Mouse (Mus musculus) right cerebral cortex, adult 2 months (tissue): ENCODE data around the gene Uggt1.

Source experiments
- DNase-seq, 2 experiments: peaks; one replicate each; pipeline ENCODE4 v3.0.0; 2021 to 2022; ENCODE audit warnings: low spot score in 2 of 2

Uggt1 gene

DNA sequence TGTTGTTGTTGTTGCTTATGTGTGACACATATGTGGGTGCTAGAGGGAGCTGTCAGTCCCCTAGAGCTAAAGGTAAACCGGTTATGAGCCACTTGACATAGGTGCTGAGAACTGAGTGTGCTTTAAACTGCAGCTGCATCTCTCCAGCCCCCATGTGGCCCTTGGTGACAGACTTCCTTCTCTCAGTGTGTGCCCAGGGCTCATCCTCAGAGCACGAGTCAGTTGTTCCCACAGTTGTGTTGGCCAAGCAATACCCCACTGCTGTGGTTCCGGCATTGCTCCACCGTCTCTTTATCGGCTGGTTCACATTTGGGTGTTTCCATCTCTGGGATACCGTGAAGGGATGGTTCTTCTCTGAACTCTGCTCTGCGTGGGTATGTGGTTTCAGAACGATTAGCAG, 12.8 kb upstream of the Uggt1 start:
- DNase-seq = no peak

DNA sequence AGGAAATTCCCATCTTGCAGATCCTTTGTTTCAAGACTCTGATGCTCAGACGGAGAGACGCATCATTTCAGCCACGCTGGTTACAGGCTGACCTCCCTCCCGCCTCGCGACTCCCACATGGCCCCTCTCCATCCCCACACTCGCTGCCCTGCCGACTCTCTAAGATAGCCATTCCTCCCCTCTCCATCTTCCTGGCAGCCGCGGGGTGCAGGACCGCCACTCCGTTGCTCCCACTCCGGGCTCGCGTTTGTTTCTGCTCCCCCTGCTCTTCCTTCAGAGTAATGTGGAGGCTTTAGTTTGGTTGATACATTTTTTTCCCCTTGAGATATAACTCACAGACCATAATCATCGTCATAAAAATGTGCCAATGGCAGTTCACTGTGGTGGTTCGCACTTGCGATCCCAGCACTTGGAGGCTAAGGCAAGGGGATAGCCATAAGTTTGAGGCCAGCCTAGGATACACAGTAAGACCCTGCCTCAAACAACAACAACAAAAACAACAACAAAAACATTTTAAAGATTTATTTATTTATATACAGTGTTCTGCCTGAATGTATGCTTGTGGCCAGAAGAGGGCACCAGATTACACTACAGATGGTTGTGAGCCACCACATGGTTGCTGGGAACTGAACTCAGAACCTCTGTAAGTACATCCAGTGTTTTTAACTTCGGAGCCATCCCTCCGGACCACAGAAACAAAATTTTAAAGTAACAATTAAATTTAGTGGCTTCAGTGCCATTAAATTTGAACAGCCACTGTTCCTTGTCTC, 11.5 kb upstream of the Uggt1 start:
- DNase-seq = no peak

DNA sequence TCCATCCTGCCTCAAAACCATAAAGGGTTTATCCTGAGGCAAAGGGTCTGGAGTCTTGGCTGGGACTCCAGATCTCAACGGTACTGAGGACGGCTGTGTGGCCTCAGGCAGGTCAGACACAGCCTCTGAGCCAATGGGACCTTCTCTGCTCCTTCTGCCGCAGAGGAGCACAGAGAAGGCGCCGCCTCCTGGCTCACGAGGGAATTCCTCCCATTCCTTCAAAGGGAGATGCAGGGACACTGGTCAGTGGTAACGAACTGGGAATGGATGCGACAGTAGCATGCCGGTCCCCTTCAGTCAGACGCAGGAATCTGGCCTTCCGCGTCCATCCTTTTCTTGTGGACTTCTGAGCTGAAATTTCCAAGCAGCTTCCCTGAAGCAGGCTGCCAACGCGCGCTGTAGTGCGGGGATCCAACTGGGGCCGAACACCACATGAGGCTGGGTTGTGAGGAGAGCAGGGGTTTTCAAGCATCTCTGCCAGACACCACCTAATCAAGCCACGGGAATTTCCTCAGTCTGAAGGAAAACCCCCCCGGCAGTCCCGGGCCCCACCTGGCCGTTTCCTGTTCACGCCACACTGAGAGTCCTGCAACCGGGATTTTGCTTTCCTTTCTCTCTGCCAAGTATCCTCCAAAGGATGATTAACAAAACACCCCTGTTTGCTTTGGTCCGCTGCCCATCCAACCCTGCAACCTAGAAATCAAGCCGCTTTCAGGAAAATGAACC, 10.3 kb upstream of the Uggt1 start:
- no peak for DNase-seq

DNA sequence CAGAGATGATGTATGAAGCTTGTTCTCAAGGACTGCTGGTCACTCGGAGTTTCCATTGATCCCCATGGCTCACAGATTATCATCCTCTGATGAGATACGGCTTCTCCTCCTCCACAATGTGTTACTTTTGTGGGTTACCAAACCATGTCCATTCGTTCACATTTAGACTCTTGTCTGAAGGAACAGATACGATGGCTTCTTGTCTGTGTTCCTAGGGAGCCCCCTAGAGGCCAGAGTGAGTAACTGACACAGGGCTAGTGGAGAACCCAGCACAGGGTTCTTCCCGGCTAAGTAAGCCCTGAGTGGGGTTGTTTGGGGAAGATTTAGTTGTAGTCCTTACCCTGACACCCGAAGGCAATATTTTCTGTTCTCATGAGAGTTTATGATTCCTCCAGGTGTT, 8.3 kb upstream of the Uggt1 start:
- peak; percentile 78 to 84 for DNase-seq

DNA sequence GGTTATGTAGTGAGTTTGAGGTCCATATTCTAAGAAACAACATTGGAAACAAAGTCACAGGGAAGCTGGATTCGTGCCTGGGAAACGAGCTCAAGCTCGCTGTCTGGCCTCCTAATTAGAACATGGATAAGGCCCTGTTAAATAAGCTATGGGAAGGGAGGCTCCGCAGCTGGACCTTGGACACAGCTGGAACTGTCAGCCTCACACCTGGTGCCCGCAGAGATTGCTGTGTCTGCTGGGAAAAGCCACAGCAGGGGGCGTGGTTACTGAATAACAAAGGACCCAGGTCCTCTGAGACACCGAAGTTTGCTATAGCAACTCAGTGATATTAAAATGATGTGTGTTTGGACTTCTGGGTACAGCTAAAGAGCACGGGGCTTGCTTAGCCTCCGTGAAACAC, 6.9 kb upstream of the Uggt1 start:
- DNase-seq = no peak

DNA sequence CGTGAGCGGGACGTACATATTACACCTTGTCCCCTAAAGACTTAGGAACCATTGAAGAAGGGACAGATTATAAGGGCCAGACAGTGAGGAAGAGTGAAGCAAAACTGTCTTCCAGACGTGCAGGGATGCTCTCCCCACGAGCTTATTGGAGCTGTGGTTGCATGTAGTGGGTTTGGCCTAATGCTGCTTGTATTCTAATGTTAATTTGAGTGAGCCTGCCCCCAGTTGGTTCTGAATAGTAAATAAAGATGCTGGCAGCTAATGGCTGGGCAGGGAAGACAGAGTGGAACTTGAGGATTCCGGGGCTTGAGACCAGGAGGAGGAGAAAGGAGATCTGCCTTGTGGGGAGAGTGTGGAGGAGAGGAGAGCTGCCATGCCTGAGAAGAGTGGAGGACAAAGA, 2.2 kb upstream of the Uggt1 start:
- DNase-seq = no peak

DNA sequence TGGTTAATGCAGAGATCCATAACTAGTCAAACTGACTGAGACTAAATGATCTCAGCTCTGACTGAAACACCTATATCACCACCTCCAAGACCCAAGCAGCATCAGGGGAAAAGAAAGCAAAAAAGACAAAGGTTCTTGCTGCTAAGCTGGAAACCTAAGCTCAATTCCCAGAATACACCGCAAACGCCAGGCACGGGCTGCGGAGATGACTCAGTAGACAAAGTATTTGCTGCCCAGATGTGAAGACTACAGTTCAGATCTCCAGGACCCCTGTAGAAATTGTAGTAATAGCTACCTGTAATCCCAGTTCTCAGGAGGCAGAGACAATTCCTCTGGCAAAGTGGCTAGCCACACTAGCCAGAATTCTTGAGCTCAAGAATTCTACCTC, 302 bp upstream of the Uggt1 start:
- no peak for DNase-seq

DNA sequence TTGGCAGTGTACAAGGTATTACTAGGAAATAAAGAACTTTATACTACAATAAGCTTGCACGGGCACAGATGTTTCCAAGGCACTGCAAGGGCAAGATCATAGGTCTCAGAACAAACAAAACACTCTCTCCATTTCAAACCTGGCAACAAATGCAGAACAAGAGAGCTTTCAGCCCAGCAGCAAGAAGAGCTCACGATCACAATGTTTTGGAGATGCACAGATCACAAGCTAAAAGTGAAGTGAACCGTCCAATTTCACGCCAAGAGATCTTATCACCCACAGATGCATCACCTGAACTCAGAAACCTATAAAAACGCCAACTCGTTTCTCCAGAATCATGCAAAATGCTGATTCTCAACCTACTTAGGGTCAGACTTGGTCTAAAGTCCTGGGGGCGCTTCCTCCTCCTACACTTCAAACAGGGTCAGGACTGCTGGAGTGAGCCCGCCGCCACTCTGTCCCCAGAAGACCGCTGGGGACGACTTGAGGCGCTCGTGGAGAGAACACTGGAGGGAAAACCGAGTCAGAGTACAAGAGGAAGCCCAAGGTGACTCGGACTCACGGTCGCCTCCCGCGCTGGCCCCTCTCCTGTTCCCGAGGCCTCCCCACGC, 968 bp downstream of the Uggt1 start:
- DNase-seq = no peak

DNA sequence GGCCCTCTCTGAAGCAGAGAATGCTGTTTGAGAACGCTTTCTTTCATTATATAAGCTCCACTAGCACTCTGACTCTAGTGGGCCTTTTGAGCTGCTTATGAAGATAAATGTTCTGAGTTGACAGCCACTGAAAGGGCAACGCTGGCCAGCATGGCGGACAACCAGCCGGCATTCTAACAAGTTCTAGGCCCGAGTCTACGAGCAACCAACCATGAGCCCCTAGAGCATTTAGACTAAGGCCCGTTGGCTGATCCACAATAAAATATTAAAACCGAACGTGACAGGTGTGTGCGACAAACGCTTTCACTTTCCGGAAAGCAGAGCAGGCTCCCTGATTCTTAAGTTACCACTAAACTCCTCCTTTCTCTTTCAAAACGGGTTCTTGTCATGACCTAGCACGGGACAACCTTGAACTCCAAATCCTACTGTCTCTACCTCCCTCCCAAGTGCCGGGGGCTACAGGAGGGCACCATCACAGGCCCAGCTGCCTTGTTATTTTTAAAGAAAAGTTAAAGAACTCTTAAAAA, 2.6 kb downstream of the Uggt1 start:
- no peak for DNase-seq

DNA sequence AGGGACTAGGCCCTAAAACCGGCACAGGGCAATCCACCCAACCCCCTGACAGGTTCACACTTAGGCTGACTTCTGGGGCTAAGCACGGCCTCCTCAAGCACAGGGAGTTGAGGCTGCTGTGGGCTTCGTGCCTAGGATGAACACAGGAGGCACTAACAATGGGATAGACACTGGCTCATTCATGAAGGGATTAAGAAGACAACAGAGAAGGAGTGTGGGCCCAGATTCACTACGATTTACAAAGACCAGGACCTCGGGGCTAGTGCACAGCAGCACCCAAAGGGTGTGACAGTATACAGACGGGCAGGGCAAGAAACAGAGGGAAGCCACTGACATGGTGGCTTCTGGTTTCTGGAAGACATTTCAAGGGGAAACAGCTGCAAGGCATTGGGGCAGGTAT, 4.3 kb downstream of the Uggt1 start:
- DNase-seq = no peak

DNA sequence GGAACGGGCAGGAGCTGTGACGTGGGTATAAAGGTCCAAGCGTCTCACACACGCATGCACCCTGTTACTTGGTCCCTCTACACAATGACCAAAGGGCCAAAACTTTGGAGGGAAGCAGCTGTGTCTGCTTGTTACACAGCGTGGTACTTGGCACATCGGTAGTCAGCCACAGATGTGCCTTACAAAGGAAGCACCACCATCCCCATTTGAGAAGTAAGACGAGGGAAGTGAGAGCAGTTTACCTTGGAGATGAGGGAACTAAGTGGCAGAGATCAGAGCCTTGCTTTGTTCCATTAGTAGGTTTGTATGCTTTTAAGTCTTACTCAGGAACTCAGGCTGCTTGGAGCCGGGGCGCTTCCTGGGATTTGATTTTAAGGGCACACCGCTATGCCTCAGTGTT, 5.1 kb downstream of the Uggt1 start:
- no peak for DNase-seq

DNA sequence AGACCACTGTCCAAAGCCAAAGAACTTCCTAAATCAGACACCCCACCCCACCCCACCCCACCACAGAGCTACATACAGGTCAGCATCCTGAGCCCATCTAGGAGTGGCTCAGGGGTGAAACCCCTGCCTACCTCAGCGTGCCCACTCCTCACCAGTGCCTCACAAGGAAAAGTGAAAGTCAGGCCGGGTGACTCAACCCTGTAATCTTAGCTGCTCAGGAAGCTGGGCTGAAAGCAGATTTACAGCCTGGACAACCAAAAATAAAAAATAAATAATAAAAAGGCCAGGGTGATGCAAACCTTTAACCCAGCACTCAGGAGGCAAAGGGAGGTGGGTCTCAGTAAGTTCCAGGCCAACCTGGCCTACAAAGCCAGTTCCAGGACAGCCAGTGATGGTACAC, 8.7 kb downstream of the Uggt1 start:
- no peak for DNase-seq

DNA sequence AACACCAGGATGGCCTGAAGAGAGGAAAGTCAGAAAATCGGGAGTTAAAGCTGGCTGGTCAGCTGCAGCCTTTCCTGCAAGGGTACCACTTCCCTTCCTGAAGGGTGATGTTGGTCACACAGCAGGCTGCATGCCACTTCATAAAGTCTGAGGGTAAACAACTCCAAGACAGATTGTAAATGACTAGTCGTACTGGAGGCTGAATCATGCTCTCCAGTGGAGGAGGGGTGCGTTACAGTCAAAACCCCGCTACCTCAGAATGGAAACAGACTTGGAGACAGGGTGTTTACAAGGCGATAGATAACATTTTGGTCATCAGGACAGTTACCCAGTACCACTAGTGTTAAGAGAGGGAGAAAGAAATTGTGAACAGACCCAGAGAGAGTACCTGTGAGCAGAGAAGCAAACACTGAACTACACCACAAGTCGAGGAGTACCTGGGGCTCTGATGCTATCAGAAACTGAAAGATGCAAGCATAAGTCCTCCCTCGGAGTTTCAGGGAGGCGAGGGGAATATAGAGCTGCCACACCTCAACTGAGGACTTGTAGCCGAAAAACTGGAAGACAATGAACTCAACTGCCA, 9.4 kb downstream of the Uggt1 start:
- DNase-seq = no peak

DNA sequence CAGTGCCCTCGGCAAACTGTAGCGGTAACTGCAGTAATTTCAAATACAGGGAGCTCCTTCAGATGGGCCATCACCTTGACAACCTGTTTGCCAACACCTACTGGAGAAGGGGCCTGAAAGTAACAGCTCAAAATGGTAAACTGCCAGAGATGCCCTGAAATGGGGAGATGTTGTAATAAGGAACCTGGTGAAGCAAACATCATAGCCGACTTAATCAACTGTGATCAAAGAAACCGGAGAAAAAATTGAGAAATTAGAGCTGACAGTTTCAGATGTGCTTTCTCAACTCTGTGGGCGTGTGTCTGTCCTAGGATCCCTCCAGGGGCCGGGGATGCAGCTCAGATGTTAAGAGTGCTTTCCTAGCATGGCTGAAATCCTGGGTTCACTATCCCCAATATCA, 11.3 kb downstream of the Uggt1 start:
- DNase-seq = no peak

DNA sequence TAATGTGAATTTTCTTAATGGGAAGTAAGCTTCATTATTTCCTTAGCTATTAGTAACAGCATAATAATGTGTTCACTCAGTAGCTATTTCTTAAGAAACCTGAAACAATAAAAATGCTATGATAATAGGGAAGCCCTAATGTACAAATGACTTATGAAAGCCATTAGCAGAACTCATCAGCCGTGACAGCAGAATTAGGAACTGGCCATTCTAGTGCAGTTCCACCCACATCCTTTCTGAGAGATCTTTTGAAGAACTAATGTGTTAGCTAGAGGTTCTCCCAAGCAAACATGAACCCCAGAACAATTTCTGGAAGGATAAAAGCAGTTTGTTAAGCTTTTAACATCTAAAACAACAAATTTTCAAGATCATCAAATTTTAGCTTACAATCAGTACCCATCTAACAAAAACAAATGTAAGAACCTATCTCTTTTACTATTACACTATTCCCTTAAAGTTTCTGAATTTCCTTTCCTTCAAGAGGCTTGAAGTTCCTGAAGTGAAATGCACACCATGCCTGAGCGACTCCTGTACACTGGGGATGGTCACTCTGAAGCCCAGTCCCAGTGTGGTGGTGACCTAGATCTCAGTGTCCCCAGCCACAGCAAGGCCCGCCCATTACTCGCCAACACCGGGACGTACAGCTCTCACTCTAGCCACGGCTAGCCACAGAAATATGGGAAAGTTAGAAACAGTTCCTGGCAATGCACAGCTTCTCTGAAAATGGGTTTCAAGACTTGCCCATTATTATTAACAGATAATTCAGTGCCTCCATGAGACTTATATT, 13.4 kb downstream of the Uggt1 start:
- no peak for DNase-seq

DNA sequence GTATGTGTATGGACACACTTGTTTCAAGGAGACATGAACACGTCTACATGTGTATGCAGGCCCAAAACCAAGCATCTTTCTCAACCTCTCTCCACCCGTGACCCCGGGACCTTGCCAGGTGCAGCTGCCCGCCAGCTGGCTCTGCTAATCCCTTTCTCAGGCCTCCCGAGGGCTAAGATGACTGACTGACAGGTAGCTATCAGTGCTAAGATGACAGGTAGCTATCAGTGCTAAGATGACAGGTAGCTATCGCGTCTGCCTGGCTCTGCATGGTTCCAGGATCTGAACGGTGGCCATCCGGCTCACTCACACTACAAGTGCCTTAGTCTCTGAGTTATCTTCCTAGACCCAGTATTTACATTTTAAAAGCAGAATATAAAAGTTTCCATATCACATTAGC, 16.1 kb downstream of the Uggt1 start:
- DNase-seq = no peak

DNA sequence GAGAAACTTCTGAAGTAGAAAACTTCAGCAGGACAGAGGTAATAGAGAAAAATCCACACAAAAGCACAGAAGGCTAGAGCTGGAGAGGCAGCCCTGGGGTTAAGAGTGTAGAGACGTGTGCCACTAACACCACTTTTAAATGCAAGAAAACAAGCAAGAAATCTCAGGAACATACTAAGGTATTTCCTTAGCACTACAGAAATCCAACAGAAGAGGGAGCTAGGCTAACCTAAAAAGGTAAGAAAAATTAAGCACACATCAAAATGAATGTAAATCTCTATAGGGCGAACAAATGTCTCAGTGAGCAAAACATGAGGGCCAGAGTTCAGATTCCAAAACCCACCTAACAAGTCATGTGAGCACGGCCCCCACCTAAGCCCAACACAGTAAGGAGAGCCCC, 19.9 kb downstream of the Uggt1 start:
- no peak for DNase-seq

DNA sequence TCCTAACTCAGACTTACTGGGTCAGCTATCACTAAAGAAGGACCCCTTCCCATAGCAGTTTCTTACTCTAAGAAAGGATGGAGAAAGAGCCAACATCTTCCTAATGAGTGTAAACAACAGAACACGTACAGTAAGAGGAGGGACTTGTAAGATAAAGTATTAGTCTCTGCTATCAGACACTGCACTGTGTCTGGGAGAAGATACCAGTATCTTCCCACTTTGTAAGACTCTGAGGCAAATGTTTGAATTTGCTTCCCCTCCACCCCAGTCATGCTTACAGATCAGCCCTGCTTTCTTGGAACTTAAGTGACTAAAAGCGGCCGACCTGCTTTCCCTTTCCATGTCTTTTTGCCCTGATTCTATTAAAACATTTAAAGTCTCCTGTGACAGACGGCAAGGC, 30.2 kb downstream of the Uggt1 start:
- DNase-seq = no peak

DNA sequence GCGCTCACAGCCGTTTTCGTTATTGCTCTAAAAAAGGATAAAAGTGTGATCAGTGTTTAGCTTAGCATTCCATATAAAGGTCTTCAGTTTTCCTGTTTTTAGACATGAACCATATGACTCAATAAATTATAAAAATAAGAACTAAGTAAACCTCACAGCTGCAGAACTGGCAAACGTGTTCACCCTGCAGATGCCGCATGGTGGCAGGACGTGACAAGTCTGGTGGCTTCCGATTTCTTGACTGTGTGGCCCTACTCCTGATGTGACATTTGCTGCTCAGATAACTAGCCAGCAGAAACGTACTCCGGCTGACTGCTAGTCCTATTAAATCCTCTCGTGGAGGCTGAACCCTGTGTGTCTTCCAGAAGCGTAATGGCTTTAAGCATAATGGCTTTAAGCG, 42.8 kb downstream of the Uggt1 start:
- peak in 1 of 2 experiments; percentile 11 for DNase-seq

DNA sequence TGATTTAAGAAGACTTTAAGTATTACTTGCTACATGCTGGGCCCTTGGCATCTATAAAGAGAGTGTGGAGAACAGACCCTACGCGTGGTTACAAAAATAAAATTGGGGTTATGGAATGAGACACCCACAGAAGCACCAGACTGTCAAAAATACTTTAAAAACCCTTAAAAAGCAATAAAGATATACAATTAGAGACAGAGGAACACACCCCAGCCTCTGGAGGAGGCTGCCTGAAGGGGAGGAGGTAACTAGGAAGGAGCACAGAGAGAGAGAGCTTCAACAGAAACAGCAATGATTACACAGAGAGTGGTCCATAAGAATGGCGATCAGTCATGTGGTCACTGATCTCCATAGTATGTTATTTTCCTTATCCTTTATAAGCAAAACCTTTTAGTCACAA, 50.0 kb downstream of the Uggt1 start:
- DNase-seq = no peak

DNA sequence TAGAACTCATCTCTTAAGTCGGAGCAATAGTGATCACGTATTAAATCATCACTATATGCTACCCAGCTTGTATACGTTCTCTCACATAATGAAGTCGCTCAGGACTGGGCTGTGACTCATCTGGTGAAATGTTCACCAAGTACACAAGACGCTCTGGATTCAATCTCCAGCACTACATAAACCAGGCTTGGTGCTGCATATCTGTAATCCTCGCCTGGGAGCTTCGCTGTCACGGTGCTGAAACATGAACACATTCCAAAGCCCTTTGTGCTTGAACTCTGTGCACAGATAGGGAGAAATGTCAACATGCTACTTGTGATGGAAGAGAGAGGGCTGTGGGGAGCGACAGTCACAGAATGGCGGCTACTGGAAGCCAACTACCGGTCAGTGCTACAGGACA, 52.6 kb downstream of the Uggt1 start:
- peak; percentile 18 to 41 for DNase-seq

DNA sequence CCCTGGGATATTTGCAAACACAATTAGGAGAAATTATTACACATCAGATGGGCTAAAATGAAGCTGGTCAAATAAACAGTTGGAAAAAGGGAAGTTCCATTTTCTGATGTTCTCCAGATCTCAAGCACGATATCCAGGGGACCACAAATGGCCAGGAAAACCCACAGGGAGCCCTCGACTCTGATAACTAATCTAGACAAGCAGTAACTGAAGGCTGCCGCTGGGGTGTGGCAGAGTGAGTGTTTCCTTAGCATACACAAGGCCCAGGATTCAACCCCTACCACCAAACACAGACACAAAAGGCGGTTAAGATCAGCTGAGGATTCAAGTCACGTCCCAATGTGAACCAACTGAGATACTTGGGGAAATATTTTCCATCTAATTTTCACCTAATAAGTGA, 64.5 kb downstream of the Uggt1 start:
- DNase-seq = no peak
